Mouse (Mus musculus): ENCODE measurements around the gene Mcm2.

- peak; percentile 38; the same call in 1 of the 2 replicates for TF ChIP-seq CTCF (IDR thresholded peaks at IDR 0.05; ENCODE audit: insufficient read depth, low read depth, low read length)
- TF ChIP-seq POLR2A (IDR thresholded peaks at IDR 0.05; ENCODE audit: insufficient read depth, low read depth, low read length): no peak
Measured at GRCm38 (mm10) chr6:88916153-88916552, 17.6 kb upstream of the Mcm2 start.

All from olfactory bulb, adult 2 months (tissue).